Mouse (Mus musculus) layer of hippocampus, postnatal 10 days (tissue): ENCODE measurements around the gene 1700025G04Rik. TPM values are rescaled to one million over a fixed set of nuclear protein-coding genes. Genes with fewer than 3 reads are reported as not detected.

Experiments used
- DNase-seq, 2 experiments: peaks; one replicate each; pipeline ENCODE4 v3.0.0; 2021; ENCODE audit warnings: low spot score in 2 of 2
- total RNA-seq, 2 experiments: library from RNA; stranded (reverse); gene quantifications; 2 replicates each; pipeline ENCODE4 v1.2.3; 2021

1700025G04Rik gene
- total RNA-seq, 2 experiments from 2014 or later: 66.0 to 67.7 TPM

GRCm38 (mm10) chr1:151914494-151914893, 175.4 kb downstream of the 1700025G04Rik start:
- DNase-seq: no peak

DNA sequence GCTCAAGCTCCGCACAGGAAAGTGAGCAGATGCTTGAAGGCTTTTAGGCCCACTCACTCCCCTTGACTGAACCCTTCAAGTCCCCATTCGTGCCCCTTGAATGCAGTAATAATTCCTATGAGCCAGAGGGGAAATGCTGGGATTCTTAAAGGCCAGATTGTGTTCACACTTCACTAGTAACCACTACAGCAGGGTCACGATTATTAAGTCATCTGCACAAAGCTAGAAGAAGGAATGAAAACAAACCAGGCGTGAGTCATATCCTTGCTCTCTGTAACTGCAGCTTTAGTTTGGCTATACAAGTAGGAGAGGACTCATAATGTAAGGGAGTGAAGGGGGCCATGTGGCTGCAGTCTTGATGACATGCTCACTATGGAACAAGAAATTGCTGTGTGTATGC, 182.9 kb downstream of the 1700025G04Rik start:
- DNase-seq: no peak

DNA sequence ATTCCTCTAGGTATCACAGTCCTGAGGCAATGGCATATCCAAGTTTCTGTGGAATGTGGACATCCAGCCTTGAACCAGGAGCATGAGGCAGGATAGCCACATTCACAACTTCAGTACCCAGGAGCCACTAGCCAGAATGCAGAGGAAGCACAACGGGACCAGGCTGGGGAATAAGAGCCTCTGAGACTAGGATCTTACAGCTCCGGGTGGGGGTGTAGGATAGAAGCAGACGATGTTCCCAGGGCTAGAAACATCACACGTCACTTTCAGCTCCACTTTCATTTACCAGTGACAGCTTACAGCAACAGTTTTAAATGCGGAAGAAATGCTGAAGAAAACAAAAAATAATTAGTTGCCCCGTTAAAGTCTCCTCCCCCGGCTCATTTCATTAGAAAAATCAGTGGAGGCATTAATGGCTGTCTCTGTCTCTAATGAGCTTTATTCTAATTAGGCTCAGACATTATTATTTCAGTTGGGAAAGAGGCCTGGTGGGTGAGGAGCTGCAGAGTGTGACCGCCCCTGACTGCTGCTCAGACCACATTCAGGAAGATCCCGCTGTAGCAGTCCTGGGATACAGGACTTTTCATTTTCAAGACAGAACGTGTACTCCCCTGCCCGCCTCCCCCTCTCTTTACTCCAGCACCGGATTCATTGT, 189.1 kb downstream of the 1700025G04Rik start:
- DNase-seq: no peak

- no peak for DNase-seq
Observed at GRCm38 (mm10) chr1:151899964-151900363, 190.0 kb downstream of the 1700025G04Rik start.

GRCm38 (mm10) chr1:151895406-151895805, 194.5 kb downstream of the 1700025G04Rik start:
- no peak for DNase-seq

GRCm38 (mm10) chr1:151893976-151894375, 195.9 kb downstream of the 1700025G04Rik start:
- no peak for DNase-seq

GRCm38 (mm10) chr1:151892008-151892407, 197.9 kb downstream of the 1700025G04Rik start:
- DNase-seq: no peak

DNA sequence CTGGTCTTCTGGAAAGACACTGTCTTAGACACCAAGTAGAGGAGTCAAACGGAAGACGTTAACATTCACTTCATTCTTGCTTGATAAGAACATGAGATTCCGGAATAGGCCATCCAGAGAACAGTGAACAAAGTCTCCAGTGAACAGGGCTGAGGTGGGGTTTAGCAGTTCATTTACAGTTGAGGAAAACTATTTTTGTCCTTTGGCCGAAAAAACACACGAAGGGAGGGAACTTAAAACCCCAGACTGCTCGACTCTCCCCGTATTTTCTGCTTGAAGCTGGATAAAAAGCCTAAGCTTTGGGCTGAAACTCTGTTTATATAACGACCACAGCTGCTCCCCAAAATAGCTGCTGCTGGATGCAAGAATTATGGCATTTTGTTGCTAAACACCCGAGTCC, 198.7 kb downstream of the 1700025G04Rik start:
- DNase-seq: no peak

GRCm38 (mm10) chr1:151890041-151890621, 199.8 kb downstream of the 1700025G04Rik start:
- peak; percentile 12 to 49 for DNase-seq

GRCm38 (mm10) chr1:151887631-151888030, 202.3 kb downstream of the 1700025G04Rik start:
- no peak for DNase-seq

DNA sequence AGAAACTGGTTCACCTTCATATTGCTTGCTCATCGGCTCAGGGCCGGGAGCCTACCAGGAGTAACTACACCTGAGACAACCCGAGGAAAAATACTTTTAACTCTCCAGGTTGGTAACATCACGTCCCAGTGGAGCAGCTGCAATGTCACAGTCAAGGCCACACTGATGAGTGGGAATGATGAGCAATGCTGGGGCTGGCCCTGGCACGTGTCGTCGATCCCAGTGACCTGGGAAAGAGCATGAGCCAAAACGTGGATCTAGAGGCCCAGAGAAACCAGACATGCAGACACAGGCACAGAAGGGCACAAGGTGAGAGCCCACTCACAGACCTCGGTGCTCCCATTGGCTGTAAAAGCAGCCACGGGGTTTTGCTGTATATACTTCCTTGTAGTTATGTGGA, 202.8 kb downstream of the 1700025G04Rik start:
- no peak for DNase-seq

- no peak for DNase-seq
Observed at GRCm38 (mm10) chr1:151886171-151886570, 203.8 kb downstream of the 1700025G04Rik start.

GRCm38 (mm10) chr1:151881253-151881652, 208.7 kb downstream of the 1700025G04Rik start:
- DNase-seq: no peak

GRCm38 (mm10) chr1:151880731-151881130, 209.2 kb downstream of the 1700025G04Rik start:
- no peak for DNase-seq

DNA sequence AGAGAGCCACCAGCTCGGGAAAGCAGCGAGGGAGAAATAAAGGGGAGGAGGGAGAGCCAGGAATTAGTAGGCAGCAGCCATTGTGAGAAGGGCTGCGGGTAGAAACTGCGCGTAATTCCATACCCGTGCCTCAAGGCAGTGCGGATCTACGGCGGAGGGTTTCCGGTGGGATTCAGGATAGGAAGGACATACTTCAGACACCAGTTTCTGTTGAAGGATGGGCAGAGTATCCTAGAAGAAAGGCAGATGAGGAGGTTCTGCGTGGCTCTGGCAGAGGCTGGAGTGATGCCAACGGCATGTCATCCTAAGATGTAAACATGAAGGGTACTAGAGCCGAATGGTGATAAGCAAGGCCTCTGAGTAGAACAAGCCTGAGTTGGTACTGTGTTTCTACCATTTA, 210.0 kb downstream of the 1700025G04Rik start:
- DNase-seq: no peak

GRCm38 (mm10) chr1:151879308-151879850, 210.5 kb downstream of the 1700025G04Rik start:
- DNase-seq: peak in 1 of 2 experiments; percentile 21

- no peak for DNase-seq
Observed at GRCm38 (mm10) chr1:151878411-151878810, 211.5 kb downstream of the 1700025G04Rik start.

- DNase-seq: no peak
Observed at GRCm38 (mm10) chr1:151872971-151873370, 217.0 kb downstream of the 1700025G04Rik start.

DNA sequence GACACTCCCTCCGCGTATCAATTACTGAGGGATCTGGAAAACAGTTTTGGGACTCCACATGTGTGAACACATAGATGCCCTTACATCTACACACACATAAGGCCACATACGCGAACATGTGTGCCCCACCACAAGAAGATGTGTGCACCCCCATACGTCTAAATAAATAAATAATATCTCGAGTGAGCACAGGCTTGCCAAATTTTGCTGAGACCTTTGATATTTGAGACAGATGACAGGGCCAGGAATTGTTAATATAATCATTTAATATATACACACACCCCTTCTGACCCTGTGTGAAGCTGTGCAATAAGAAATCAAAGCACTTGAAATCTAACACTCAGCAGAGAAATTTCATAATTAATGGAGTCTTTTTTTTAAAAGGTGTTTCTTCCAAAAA, 225.6 kb downstream of the 1700025G04Rik start:
- DNase-seq: no peak

DNA sequence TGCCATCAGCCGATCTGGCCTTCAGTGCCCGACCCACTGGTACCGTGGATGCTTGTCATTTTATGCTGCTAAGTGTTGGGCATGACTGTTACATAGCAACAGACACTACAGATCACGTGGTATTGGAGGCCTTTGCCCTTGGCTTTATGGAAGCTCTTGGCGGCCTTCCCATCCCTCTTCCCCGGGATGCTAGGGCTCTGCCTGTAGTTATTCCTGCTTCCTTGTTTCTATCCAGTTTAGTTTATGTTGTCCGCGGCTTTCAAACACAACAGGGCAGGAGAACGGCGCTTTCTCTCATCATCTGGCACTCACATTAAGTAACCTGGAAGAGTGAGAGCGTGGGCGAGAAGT, 226.2 kb downstream of the 1700025G04Rik start:
- DNase-seq: no peak

DNA sequence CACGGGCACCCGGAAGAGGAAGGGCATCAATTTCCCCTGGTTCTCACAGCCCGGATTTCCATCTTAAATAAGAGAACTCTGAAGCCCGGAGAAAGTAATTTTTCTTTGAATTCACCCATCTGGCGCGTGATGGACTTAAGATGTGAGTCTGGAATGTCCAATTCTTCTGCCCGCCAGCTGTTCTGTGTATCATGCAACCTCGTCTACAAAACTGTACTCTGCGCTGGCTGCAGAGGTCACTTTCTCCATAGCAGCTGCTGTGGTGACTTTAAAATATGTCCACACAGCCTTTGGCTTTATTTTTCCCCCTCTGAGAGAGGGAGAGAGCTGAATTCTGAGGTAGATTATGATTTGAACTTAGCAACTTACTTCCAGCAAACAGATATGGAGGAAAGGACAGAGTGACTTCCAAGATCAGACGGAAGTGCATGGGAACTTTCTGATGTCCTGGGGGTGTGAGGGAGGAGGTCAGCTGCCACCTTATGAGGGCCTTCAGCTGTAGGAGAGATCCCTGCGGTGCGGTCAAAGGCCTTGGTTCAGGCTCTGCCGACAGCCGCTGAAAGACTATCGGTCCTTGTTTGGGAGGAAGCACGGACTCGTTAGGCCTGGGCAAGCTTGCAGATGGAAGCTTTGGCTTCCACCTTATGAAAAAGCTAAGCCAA, 226.7 kb downstream of the 1700025G04Rik start:
- no peak for DNase-seq

- no peak for DNase-seq
Observed at GRCm38 (mm10) chr1:151862109-151862508, 227.8 kb downstream of the 1700025G04Rik start.
